Mouse (Mus musculus) neural tube, embryonic 11.5 days (tissue): ENCODE measurements around the gene Mink1. TPM values are rescaled to one million over a fixed set of nuclear protein-coding genes. Genes with fewer than 3 reads are reported as not detected.
"Not testable (repeated sequence)": the region's sequence is repeated elsewhere in the genome, so short reads cannot be mapped to it uniquely, and the experiment has no call there.

Experiments
- ATAC-seq: fragments of 200-750 bp; cut with Nextera tagmentation; 2 replicates; pipeline ENCODE4 v1.8.0; 2017; ENCODE audit warnings: moderate number of reproducible peaks, mild to moderate bottlenecking, moderate TSS enrichment, moderate library complexity; ENCODE audit not compliant: insufficient read depth, low FRiP score, low TSS enrichment
- DNase-seq: peaks from one replicate; pipeline ENCODE4 v3.0.0-alpha.2; 2015; ENCODE audit warnings: low spot score
- H3K27ac ChIP-seq: fragments of 300-500 bp; sonication (generic); 2 replicates; pipeline ENCODE4 v1.5.1; 2014; ENCODE audit warnings: low read depth, mild to moderate bottlenecking, low read length
- H3K27me3 ChIP-seq: fragments of 300-500 bp; sonication (generic); 2 replicates; pipeline ENCODE4 v1.6.1; 2014; ENCODE audit warnings: mild to moderate bottlenecking, low read length, mixed read lengths; ENCODE audit not compliant: control insufficient read depth, insufficient read depth
- H3K36me3 ChIP-seq: fragments of 300-500 bp; sonication (generic); 2 replicates; pipeline ENCODE4 v1.6.1; 2014; ENCODE audit warnings: mild to moderate bottlenecking, low read length, moderate library complexity, mixed read lengths; ENCODE audit not compliant: control insufficient read depth, insufficient read depth
- H3K4me1 ChIP-seq: fragments of 300-500 bp; sonication (generic); 2 replicates; pipeline ENCODE4 v1.6.1; 2014; ENCODE audit warnings: low read length, mixed read lengths; ENCODE audit not compliant: control insufficient read depth, insufficient read depth
- H3K4me2 ChIP-seq: fragments of 300-500 bp; sonication (generic); 2 replicates; pipeline ENCODE4 v1.6.1; 2014; ENCODE audit warnings: low read depth, mild to moderate bottlenecking, moderate library complexity
- H3K4me3 ChIP-seq: fragments of 300-500 bp; sonication (generic); 2 replicates; pipeline ENCODE4 v1.5.1; 2014; ENCODE audit warnings: low read depth, low read length
- H3K9ac ChIP-seq: fragments of 300-500 bp; sonication (generic); 2 replicates; pipeline ENCODE4 v1.6.1; 2014; ENCODE audit warnings: mild to moderate bottlenecking, low read length
- H3K9me3 ChIP-seq: fragments of 300-500 bp; sonication (generic); 2 replicates; pipeline ENCODE4 v1.6.1; 2016; ENCODE audit warnings: low read length; ENCODE audit not compliant: control insufficient read depth
- WGBS: fragments of 180-500 bp; shearing (Covaris S2); extraction: QIAGEN DNeasy Blood & Tissue Kit; methylation state at CpG from one replicate; pipeline ENCODE4 v1.1.7; 2014; 5-methylcytosine and 5-hydroxymethylcytosine counted together
- polyA plus RNA-seq: library from polyadenylated mRNA; unstranded; fragments of >200 nt; fragmentation: Nextera tagmentation; extraction: Ambion mirVana; gene quantifications from 2 replicates; pipeline ENCODE4 v1.2.1, GENCODE M21; 2014

Gene Mink1
- polyA plus RNA-seq, 1 experiment from 2014 or later: 16.0 TPM

DNA sequence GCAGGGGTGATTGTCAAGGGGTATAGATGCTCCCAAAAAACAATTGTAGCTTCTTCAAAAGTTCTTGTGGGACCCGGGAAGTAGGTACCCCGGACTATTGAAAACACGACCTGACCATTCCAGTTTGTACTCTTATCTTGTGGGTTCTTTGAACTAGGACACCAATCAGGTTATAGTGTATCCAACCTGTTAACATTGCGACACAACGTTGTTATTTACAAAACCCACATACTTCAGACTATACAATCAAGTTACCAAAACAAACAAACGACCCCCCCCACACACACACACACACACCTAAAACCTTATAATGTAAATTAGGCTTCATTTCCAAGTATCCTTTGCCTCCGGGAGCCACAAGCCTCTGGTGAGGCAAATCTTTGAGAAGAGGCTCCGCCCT lies 37.9 kb upstream of the Mink1 start:
- no peak; the same call in 1 of the 2 replicates for ATAC-seq
- H3K9ac ChIP-seq: no peak overlapping the region

DNA sequence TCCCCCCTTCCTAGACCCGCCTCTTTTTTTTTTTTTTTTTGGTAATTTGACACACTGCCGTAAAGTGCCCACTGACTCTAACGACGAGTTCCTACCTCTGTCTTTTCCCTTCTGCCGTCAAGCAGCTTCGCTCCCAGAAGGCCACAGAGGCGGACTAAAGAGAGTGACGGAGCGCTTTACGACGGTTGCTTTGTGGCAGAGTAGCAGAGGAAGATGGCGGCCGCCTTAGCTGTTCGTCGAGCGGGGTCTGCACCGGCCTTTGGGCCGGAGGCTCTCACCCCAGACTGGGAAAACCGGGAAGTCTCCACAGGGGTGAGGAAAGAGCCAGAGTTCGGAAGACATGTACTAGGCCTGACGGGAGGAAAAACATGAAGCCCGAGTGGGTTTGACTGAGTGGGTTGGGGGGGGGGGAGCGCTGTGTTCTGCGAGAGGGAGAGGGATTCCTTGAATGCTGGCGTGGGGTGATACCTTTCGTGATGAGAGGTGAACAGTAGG lies 37.5 kb upstream of the Mink1 start, which contains the start of gene Psmb6:
TSS of gene Psmb6 (plus strand) at position 184 of the 495 bp plus-strand sequence.
- peak within 1 kb of the TSS; percentile 82 for H3K4me3 ChIP-seq
- H3K27ac ChIP-seq: no peak within 1 kb of the TSS
- 0% methylated on average over 25 of the region's 26 CpGs for WGBS
- DNase-seq (peak; percentile 93), ATAC-seq (peak; percentile 89)
- H3K4me1 ChIP-seq: peaks cover 5% of the 10 kb centered on the region; the same call in 1 of the 2 replicates
- peak within 1 kb of the TSS; percentile 74 for H3K4me2 ChIP-seq
- peak within 1 kb of the TSS; percentile 70 for H3K9ac ChIP-seq
- H3K27me3 ChIP-seq: no peaks in the 10 kb centered on the region
- H3K9me3 ChIP-seq: no peaks in the 10 kb centered on the region
- peaks cover 9% of the 10 kb centered on the region for H3K36me3 ChIP-seq

More for the DNA sequence above, 37.9 kb upstream of the Mink1 start:
- WGBS: 7% methylated on average over 8 of the region's 8 CpGs
- peaks cover 9% of the 10 kb centered on the region for H3K36me3 ChIP-seq
- DNase-seq: no peak
- H3K4me2 ChIP-seq: peak overlapping the region; percentile 40
- H3K4me3 ChIP-seq: peak overlapping the region; percentile 3; the same call in 1 of the 2 replicates
- no peak overlapping the region for H3K27ac ChIP-seq
- H3K4me1 ChIP-seq: peaks cover 5% of the 10 kb centered on the region; the same call in 1 of the 2 replicates
- H3K9me3 ChIP-seq: no peaks in the 10 kb centered on the region
- H3K27me3 ChIP-seq: no peaks in the 10 kb centered on the region

DNA sequence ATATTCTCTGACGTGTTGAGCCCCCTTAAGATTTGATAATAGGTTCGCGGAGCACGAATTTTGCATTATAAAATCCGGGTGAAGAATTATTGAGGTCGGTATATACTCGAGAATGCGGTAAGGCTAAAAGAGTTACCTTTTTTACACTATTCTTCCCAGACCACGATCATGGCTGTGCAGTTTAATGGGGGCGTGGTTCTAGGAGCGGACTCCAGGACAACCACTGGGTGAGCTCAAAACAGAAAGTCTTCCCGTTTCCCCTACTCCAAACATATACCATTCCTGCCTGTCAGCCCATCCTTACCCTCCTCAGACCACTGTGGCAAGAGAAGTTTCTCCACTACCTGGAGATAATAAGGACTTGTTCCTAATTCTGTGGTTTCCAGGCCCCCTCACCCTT lies 37.0 kb upstream of the Mink1 start:
- WGBS: 4% methylated on average over 12 of the region's 12 CpGs
- Histone ChIP-seq H3K4me1 (peaks cover 5% of the 10 kb centered on the region; the same call in 1 of the 2 replicates), H3K4me2 (peak overlapping the region; percentile 74), H3K36me3 (peaks cover 9% of the 10 kb centered on the region), H3K9me3 (no peaks in the 10 kb centered on the region), H3K27me3 (no peaks in the 10 kb centered on the region), H3K4me3 (peak overlapping the region; percentile 82), H3K27ac (no peak overlapping the region), H3K9ac (peak overlapping the region; percentile 70)
- DNase-seq (no peak), ATAC-seq (peak; percentile 29)

DNA sequence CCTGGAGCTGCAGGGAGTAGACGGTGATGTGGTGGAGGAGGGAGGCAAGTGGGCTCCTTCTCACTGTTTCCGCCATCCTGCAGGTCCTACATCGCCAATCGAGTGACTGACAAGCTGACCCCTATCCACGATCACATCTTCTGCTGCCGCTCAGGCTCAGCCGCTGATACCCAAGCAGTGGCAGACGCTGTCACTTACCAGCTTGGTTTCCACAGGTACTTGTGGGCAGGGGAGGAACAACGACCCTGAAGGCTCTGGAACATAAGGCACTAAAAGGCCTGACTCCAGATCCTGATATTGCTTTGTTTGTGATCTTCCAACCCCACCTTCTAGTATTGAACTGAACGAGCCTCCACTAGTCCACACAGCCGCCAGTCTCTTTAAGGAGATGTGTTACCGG lies 36.5 kb upstream of the Mink1 start:
- peak overlapping the region; percentile 82 for H3K4me3 ChIP-seq
- no peak overlapping the region for H3K27ac ChIP-seq
- DNase-seq (no peak), ATAC-seq (no peak)
- WGBS: 90% methylated on average over 12 of the region's 12 CpGs
- H3K9me3 ChIP-seq: no peaks in the 10 kb centered on the region
- H3K9ac ChIP-seq: no peak overlapping the region
- peak overlapping the region; percentile 74 for H3K4me2 ChIP-seq
- H3K36me3 ChIP-seq: peaks cover 9% of the 10 kb centered on the region
- H3K27me3 ChIP-seq: no peaks in the 10 kb centered on the region
- H3K4me1 ChIP-seq: peaks cover 5% of the 10 kb centered on the region; the same call in 1 of the 2 replicates

DNA sequence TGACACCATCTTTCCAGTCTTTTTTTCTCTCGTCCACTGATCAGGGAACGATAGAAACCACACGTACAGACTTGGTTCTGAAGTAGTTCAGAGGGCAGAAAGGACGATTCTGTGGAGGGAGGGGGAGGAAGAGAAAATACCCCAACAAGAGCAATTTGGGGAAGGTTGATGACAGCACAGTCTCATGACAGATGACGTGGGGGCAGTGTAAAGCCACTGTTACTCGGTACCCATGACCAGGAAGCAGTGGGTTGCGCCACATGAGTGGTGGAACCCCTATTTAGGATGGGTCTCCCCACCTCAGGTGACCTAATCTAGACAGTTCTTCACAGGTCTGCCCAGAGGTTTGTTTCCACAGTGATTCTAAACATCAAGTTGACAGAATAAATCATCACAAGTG lies 34.1 kb upstream of the Mink1 start:
- H3K4me1 ChIP-seq: peaks cover 5% of the 10 kb centered on the region; the same call in 1 of the 2 replicates
- no peak overlapping the region for H3K27ac ChIP-seq
- no peaks in the 10 kb centered on the region for H3K27me3 ChIP-seq
- H3K36me3 ChIP-seq: peaks cover 9% of the 10 kb centered on the region
- DNase-seq (no peak), ATAC-seq (no peak)
- WGBS: 90% methylated on average over 7 of the region's 7 CpGs
- H3K4me3 ChIP-seq: no peak overlapping the region
- no peak overlapping the region for H3K9ac ChIP-seq
- no peak overlapping the region for H3K4me2 ChIP-seq
- H3K9me3 ChIP-seq: no peaks in the 10 kb centered on the region

DNA sequence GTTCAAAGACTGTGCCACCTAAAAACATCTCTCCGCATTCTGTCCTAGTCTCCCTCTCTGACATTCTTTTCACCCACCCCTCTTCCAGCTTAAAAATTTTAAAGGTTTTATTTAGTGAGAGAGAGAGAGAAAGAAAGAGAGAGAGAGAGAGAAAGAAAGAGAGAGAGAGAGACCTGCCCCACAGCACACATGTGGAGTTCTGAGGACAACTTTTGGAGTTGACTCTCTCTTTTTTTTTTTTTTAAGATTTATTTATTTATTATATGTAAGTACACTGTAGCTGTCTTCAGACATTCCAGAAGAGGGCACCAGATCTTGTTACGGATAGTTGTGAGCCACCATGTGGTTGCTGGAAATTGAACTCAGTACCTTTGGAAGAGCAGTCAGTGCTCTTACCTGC lies 31.6 kb upstream of the Mink1 start:
- H3K9me3 ChIP-seq, H3K4me2 ChIP-seq, H3K27me3 ChIP-seq, H3K4me1 ChIP-seq, H3K4me3 ChIP-seq, DNase-seq, ATAC-seq, H3K27ac ChIP-seq, H3K9ac ChIP-seq, H3K36me3 ChIP-seq: not testable (repeated sequence)
- WGBS: 65% methylated on average over 2 of the region's 2 CpGs

DNA sequence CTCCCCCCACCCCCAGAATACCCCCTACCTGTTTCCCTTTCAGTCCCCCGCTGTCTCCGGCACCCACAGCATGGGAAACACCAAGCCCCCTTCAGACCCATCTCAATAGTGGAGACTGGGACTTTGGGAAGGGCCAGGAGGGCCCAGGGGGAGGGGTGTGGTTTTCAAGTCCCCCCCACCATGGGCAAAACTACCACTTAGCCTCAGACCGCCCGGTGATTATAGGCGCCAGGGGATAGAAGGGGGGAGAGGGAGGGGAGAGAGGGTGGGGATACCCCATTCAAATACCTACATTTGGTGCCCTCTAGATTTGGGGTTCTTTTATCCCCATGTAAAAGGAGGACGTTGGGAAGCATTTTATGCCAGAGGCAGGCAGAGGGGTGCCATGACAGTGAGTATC lies 29.8 kb upstream of the Mink1 start, which contains the start of gene Gm40193:
TSS of gene Gm40193 (minus strand) at position 101 of the 400 bp plus-strand sequence.
- no peak for ATAC-seq
- no peak within 1 kb of the TSS for H3K27ac ChIP-seq
- H3K4me2 ChIP-seq: no peak within 1 kb of the TSS
- no peaks in the 10 kb centered on the region for H3K9me3 ChIP-seq
- WGBS: 73% methylated on average over 6 of the region's 6 CpGs
- no peak within 1 kb of the TSS for H3K9ac ChIP-seq
- peaks cover 4% of the 10 kb centered on the region for H3K36me3 ChIP-seq
- DNase-seq: no peak
- H3K27me3 ChIP-seq: no peaks in the 10 kb centered on the region
- H3K4me1 ChIP-seq: no peaks in the 10 kb centered on the region
- H3K4me3 ChIP-seq: no peak within 1 kb of the TSS

DNA sequence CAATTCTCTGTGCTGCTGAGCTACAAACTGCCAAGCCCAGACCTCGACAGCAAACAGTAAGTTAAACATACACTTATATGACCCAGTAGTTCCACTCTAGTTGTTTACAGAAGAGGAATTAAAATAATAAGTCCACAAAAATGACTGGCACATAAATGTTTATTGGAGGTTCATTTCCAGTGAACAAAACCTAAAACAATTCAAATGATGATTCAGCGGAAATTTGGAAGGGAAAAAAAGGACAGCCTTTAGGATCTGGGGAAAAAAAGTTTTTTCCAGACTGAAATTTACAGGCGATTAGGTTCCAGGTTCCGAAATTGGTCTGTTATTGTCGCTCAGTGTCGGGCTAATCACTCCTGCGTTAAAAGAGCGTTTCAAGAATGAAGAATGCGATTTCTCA lies 23.3 kb upstream of the Mink1 start:
- DNase-seq (no peak), ATAC-seq (no peak)
- peaks cover 11% of the 10 kb centered on the region for H3K27me3 ChIP-seq
- H3K4me3 ChIP-seq: peak overlapping the region; percentile 49
- H3K27ac ChIP-seq: no peak overlapping the region
- no peaks in the 10 kb centered on the region for H3K9me3 ChIP-seq
- 19% methylated on average over 9 of the region's 9 CpGs for WGBS
- peak overlapping the region; percentile 57; the same call in 1 of the 2 replicates for H3K9ac ChIP-seq
- peak overlapping the region; percentile 75 for H3K4me2 ChIP-seq
- no peaks in the 10 kb centered on the region for H3K36me3 ChIP-seq
- H3K4me1 ChIP-seq: no peaks in the 10 kb centered on the region; the same call in 1 of the 2 replicates
